Mouse (Mus musculus) monocyte, adult 5-6 weeks (primary cell): ENCODE data around the gene Lrrc63. TPM values are rescaled to one million over a fixed set of nuclear protein-coding genes. Genes with fewer than 3 reads are reported as not detected.
"Not testable (repeated sequence)": the region's sequence is repeated elsewhere in the genome, so short reads cannot be mapped to it uniquely, and the experiment has no call there.

Source experiments
- ATAC-seq: fragments of 153-309, 156-312 bp; replicated peaks from 2 replicates; pipeline ENCODE4 v1.8.0; 2017; ENCODE audit warnings: mild to moderate bottlenecking; ENCODE audit not compliant: low TSS enrichment, insufficient number of reproducible peaks, severe bottlenecking, poor library complexity, low FRiP score
- total RNA-seq: library from RNA; stranded (forward); fragments of 200-1000, 200-491, 200-594 nt; gene quantifications from 3 replicates; pipeline ENCODE4 v1.2.3, GENCODE M21; 2017

Gene Lrrc63
- total RNA-seq, 1 experiment from 2014 or later = 0.19 TPM

- 0 out of 2 replicates have a peak, but pooled peaks have one; percentile 27 for ATAC-seq
These were observed 17.5 kb upstream of the Lrrc63 start for GRCm38 (mm10) chr14:75148229-75148628.

GRCm38 (mm10) chr14:75147706-75148105, 17.0 kb upstream of the Lrrc63 start:
- ATAC-seq = not testable (repeated sequence)

- no peak for ATAC-seq
These were observed 8.5 kb upstream of the Lrrc63 start for GRCm38 (mm10) chr14:75139225-75139624.

- no peak for ATAC-seq
These were observed 7.8 kb upstream of the Lrrc63 start for GRCm38 (mm10) chr14:75138503-75138902.

GRCm38 (mm10) chr14:75136119-75136966, 5.7 kb upstream of the Lrrc63 start:
- ATAC-seq = peak; percentile 50; the same call in 1 of the 2 replicates

- ATAC-seq = peak; percentile 28; the same call in 1 of the 2 replicates
These were observed 749 bp upstream of the Lrrc63 start for GRCm38 (mm10) chr14:75131324-75131935.

GRCm38 (mm10) chr14:75121658-75122057, 9.0 kb downstream of the Lrrc63 start:
- ATAC-seq = peak; percentile 50; the same call in 1 of the 2 replicates

- no peak for ATAC-seq
These were observed 27.7 kb downstream of the Lrrc63 start for GRCm38 (mm10) chr14:75102956-75103355.

- no peak for ATAC-seq
These were observed 52.7 kb downstream of the Lrrc63 start for GRCm38 (mm10) chr14:75077946-75078345.

GRCm38 (mm10) chr14:75075299-75076180, 55.1 kb downstream of the Lrrc63 start:
- no peak for ATAC-seq

GRCm38 (mm10) chr14:75071091-75071490, 59.6 kb downstream of the Lrrc63 start:
- ATAC-seq = no peak

GRCm38 (mm10) chr14:75069356-75069979, 61.2 kb downstream of the Lrrc63 start:
- ATAC-seq = peak; percentile 57

GRCm38 (mm10) chr14:75068430-75069112, 62.1 kb downstream of the Lrrc63 start:
- ATAC-seq = peak; percentile 36

- 0 out of 2 replicates have a peak, but pooled peaks have one; percentile 9 for ATAC-seq
These were observed 65.5 kb downstream of the Lrrc63 start for GRCm38 (mm10) chr14:75065211-75065610.

- peak; percentile 73 for ATAC-seq
These were observed 66.2 kb downstream of the Lrrc63 start for GRCm38 (mm10) chr14:75064520-75064919.

GRCm38 (mm10) chr14:75063936-75064335, 66.7 kb downstream of the Lrrc63 start:
- no peak for ATAC-seq

GRCm38 (mm10) chr14:75060562-75060961, 70.1 kb downstream of the Lrrc63 start:
- peak; percentile 20 for ATAC-seq

- ATAC-seq = peak; percentile 57
These were observed 73.7 kb downstream of the Lrrc63 start for GRCm38 (mm10) chr14:75056861-75057431.
